Mouse (Mus musculus): ENCODE data around the gene 2210011C24Rik. TPM values are rescaled to one million over a fixed set of nuclear protein-coding genes. Genes with fewer than 3 reads are reported as not detected.
A peak's percentile ranks its signal among the peaks of the same experiment; 100 is the strongest.

2210011C24Rik gene
- polyA plus RNA-seq, 1 experiment: 7.8 TPM

DNA sequence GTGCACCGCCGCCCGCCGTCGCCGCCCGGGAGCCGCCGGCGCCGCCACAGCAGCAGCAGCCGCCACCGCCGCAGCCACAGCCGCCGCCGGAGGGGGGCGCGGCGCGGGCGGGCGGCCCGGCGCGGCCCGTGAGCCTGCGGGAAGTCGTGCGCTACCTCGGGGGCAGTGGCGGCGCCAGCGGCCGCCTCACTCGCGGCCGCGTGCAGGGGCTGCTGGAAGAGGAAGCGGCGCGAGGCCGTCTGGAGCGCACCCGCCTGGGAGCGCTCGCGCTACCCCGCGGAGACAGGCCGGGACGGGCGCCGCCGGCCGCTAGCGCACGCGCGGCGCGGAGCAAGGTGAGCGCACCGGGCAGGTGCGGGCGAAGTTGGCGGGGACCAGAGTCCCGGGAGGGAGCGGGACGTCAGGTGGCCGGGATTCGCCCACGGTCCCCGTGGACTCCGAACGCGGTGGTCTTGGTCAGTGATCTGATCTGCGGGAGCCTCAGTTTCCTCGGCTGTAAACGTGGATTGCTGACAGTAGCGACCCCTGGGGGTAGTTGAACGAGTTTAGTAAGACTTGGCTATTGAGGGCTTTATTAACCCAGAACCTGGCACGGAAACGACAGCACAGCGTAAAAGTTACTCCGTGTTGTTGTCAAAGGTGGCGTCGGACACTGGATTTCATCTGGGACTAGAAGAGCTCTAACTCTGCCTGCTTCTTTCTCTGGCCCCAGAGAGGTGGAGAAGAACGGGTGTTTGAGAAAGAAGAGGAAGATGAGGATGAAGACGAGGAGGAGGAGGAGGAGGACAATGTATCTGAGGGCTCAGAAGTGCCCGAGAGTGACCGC is 13.5 kb downstream of the 2210011C24Rik start:
- Histone ChIP-seq H3K4me3 (replicated peaks; ENCODE audit: insufficient read depth, low read depth, low read length) (peak overlapping the region; percentile 60), H3K27me3 (ENCODE audit: control insufficient read depth, insufficient read depth, low read length) (no peaks in the 10 kb centered on the region), H3K27ac (ENCODE audit: insufficient read depth, low read length) (no peak overlapping the region), H3K4me1 (ENCODE audit: control insufficient read depth, insufficient read depth, low read length) (peaks cover 9% of the 10 kb centered on the region)
- DNase-seq: peak; percentile 58 to 61
- TF ChIP-seq POLR2A (IDR thresholded peaks at IDR 0.05; ENCODE audit: borderline replicate concordance, insufficient read depth, low read length) (0 out of 2 replicates have a peak, but pooled peaks have one; percentile 19), CTCF (IDR thresholded peaks at IDR 0.05; ENCODE audit: borderline replicate concordance, insufficient read depth, low read depth, low read length) (peak; percentile 32; the same call in 1 of the 2 replicates)
- 10% methylated on average over 92 of the region's 92 CpGs for WGBS

DNA sequence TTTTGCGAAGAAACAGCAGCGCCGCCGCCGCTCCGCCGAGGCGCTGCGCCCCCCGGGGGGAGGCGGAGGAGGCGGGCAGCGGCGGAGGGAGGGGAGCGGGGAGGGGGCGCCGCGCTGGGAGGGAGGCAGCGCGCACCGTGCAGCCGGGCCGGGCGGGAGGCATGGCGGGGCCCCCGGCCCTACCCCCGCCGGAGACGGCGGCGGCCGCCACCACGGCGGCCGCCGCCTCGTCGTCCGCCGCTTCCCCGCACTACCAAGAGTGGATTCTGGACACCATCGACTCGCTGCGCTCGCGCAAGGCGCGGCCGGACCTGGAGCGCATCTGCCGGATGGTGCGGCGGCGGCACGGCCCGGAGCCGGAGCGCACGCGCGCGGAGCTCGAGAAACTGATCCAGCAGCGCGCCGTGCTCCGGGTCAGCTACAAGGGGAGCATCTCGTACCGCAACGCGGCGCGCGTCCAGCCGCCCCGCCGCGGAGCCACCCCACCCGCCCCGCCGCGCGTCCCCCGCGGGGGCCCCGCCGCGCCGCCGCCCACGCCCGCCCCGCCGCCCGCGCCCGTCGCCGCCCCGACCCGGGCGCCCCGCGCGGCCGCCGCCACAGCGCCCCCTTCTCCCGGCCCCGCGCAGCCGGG is 14.3 kb downstream of the 2210011C24Rik start, which contains the start of gene Samd1:
Gene Samd1, plus strand, starts transcription at position 162 of the 631 bp plus-strand sequence.
- no peak for TF ChIP-seq CTCF (IDR thresholded peaks at IDR 0.05; ENCODE audit: borderline replicate concordance, insufficient read depth, low read depth, low read length)
- TF ChIP-seq POLR2A (IDR thresholded peaks at IDR 0.05; ENCODE audit: borderline replicate concordance, insufficient read depth, low read length): no peak
- peaks cover 6% of the 10 kb centered on the region; the same call in 1 of the 2 replicates for H3K4me1 ChIP-seq (ENCODE audit: control insufficient read depth, insufficient read depth, low read length)
- peak; percentile 64 to 71 for DNase-seq
- WGBS: 8% methylated on average over 80 of the region's 112 CpGs
- peak within 1 kb of the TSS; percentile 84 for H3K4me3 ChIP-seq (replicated peaks; ENCODE audit: insufficient read depth, low read depth, low read length)
- H3K27me3 ChIP-seq (ENCODE audit: control insufficient read depth, insufficient read depth, low read length): no peaks in the 10 kb centered on the region
- H3K27ac ChIP-seq (ENCODE audit: insufficient read depth, low read length): peak within 1 kb of the TSS; percentile 68; the same call in 1 of the 2 replicates

DNA sequence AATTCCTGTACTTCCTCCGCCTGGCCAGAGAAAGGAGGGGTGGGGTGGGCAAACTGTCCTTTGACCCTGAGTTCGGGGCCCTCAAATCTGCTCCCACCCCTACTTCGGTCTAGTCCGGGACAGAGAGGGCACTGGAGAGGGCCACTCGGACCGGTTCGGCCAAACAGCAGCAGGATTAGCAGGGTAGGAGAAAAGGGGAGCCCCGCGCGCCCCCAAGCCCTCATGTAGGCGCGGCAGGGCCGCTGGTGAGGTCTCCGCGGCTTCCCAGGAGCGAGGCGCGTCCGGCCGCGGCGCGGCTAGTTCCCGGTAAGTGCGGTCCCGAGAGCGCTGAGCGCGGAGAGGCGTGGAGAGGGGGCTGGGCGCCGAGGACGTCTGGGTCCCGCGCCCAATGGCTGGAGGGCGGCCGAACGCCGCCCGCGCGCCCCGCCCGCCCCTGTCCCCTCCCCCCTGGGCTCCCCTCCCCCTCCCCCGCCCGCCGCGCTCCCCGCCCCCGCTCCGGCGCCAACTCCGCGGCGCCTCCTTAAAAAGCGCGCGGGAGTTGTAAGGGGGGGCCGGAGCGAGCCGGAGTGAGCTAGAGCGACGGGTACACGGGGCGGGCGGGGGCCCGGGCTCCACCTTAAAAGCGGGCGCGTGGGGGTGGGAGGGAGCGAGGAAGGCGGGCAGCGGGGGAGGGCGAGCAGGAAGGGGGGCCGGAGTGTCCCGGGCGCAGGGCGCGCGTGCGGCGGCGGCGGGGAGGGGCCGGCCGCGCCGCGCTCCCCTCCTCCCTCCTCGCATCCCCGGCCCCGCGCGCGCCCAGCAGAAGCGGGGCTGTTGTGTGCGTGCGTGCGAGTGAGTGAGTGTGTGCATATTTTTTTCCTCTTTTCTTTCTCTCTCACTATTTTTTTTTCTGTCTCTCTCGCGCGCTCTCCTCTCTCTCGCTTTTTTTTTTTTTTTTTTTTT is 15.1 kb downstream of the 2210011C24Rik start:
- H3K27ac ChIP-seq (ENCODE audit: insufficient read depth, low read length): peak overlapping the region; percentile 26; the same call in 1 of the 2 replicates
- H3K27me3 ChIP-seq (ENCODE audit: control insufficient read depth, insufficient read depth, low read length): no peaks in the 10 kb centered on the region
- TF ChIP-seq POLR2A (IDR thresholded peaks at IDR 0.05; ENCODE audit: borderline replicate concordance, insufficient read depth, low read length) (peak; percentile 45; the same call in 1 of the 2 replicates), CTCF (IDR thresholded peaks at IDR 0.05; ENCODE audit: borderline replicate concordance, insufficient read depth, low read depth, low read length) (no peak)
- peak overlapping the region; percentile 84 for H3K4me3 ChIP-seq (replicated peaks; ENCODE audit: insufficient read depth, low read depth, low read length)
- DNase-seq: peak; percentile 80 to 85
- peaks cover 6% of the 10 kb centered on the region; the same call in 1 of the 2 replicates for H3K4me1 ChIP-seq (ENCODE audit: control insufficient read depth, insufficient read depth, low read length)
- 2% methylated on average over 86 of the region's 103 CpGs for WGBS

DNA sequence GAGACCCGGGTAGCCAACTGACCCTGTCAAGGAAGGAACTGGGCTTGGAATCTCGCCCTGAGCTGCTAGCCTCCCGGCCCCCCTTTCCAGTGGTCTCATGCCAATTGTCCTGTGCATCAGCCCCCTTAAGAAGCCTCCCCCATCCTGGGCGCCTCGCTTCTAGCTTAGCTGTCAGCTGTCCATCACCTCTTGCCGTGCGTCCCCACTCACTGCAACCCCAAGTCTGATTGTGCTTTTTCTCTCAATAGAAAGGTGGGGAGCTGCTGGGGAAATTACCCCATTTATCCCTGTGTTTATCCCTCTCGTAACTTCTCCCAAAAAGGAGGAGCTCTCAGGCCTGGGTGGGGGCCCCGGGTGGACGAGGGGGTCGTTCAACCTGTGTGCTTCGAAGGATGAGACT is 16.0 kb downstream of the 2210011C24Rik start:
- 27% methylated on average over 12 of the region's 12 CpGs for WGBS
- TF ChIP-seq POLR2A (IDR thresholded peaks at IDR 0.05; ENCODE audit: borderline replicate concordance, insufficient read depth, low read length): no peak
- no peak for TF ChIP-seq CTCF (IDR thresholded peaks at IDR 0.05; ENCODE audit: borderline replicate concordance, insufficient read depth, low read depth, low read length)

DNA sequence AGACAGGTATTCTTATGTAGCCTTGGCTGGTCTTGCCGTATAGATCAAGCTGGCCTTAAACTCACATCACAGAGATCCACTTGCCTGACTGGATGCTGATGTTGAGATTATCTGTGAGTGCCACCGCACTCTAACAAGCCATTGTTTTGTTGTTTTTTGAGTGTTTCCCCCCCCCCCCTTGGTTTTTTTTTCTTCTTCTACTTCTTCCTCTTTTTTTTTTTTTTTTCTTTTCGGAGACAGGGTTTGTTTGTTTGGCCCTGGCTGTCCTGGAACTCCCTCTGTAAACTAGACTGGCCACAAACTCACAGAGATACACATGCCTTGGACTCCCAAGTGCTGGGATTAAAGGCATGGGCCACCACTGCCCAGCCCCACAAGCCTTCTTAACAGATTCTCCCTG is 17.9 kb downstream of the 2210011C24Rik start:
- Histone ChIP-seq H3K27me3 (ENCODE audit: control insufficient read depth, insufficient read depth, low read length) (no peaks in the 10 kb centered on the region), H3K27ac (ENCODE audit: insufficient read depth, low read length) (no peak overlapping the region), H3K4me1 (ENCODE audit: control insufficient read depth, insufficient read depth, low read length) (peaks cover 3% of the 10 kb centered on the region; the same call in 1 of the 2 replicates), H3K4me3 (replicated peaks; ENCODE audit: insufficient read depth, low read depth, low read length) (no peak overlapping the region)
- DNase-seq: no peak
- 87% methylated on average over 3 of the region's 3 CpGs for WGBS
- TF ChIP-seq CTCF (IDR thresholded peaks at IDR 0.05; ENCODE audit: borderline replicate concordance, insufficient read depth, low read depth, low read length): no peak
- TF ChIP-seq POLR2A (IDR thresholded peaks at IDR 0.05; ENCODE audit: borderline replicate concordance, insufficient read depth, low read length): no peak

More for the DNA sequence above, 16.0 kb downstream of the 2210011C24Rik start:
- H3K27ac ChIP-seq (ENCODE audit: insufficient read depth, low read length): no peak overlapping the region
- no peaks in the 10 kb centered on the region for H3K27me3 ChIP-seq (ENCODE audit: control insufficient read depth, insufficient read depth, low read length)
- peak; percentile 34 to 45 for DNase-seq
- peaks cover 6% of the 10 kb centered on the region; the same call in 1 of the 2 replicates for H3K4me1 ChIP-seq (ENCODE audit: control insufficient read depth, insufficient read depth, low read length)
- no peak overlapping the region for H3K4me3 ChIP-seq (replicated peaks; ENCODE audit: insufficient read depth, low read depth, low read length)

DNA sequence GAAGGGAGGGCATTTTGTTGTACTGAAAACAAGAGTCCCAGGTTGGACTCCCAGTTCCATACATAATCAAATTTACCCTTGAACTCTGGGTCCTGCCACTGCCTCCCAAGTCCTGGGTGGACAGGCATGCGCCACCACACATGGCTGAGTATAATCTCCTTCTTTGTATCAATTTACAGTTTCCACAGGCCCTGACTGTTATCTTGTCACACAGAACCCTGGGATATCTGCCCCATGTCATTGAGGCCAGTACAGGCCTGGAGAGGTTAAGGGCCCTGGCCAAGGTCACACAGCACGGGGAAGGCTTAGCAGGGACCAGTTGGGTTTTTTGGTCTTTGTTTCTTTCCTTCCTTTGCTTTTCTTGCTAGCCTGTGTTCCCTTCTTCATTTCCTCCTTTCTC is 19.5 kb downstream of the 2210011C24Rik start:
- Histone ChIP-seq H3K27me3 (ENCODE audit: control insufficient read depth, insufficient read depth, low read length) (no peaks in the 10 kb centered on the region), H3K4me1 (ENCODE audit: control insufficient read depth, insufficient read depth, low read length) (no peaks in the 10 kb centered on the region), H3K4me3 (replicated peaks; ENCODE audit: insufficient read depth, low read depth, low read length) (no peak overlapping the region), H3K27ac (ENCODE audit: insufficient read depth, low read length) (no peak overlapping the region)
- 92% methylated on average over 2 of the region's 2 CpGs for WGBS
- TF ChIP-seq POLR2A (IDR thresholded peaks at IDR 0.05; ENCODE audit: borderline replicate concordance, insufficient read depth, low read length) (no peak), CTCF (IDR thresholded peaks at IDR 0.05; ENCODE audit: borderline replicate concordance, insufficient read depth, low read depth, low read length) (no peak)
- no peak for DNase-seq

DNA sequence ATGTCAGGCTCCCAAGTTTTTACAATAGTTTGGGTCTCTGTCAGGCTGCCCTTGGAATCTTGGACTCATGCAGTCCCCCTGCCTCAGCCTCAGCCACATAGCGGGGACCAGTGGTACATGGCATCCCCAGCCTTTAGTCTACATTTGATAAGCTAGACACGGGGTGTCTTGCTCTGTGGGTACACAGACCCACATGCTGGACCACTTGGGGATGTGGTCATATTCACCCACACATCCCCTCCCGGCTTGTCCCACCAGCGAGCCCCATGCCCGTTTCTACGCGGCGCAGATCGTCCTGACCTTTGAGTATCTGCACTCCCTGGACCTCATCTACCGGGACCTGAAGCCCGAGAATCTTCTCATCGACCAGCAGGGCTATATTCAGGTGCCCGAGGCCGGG is 21.8 kb downstream of the 2210011C24Rik start:
- Histone ChIP-seq H3K4me3 (replicated peaks; ENCODE audit: insufficient read depth, low read depth, low read length) (no peak overlapping the region), H3K27ac (ENCODE audit: insufficient read depth, low read length) (no peak overlapping the region), H3K4me1 (ENCODE audit: control insufficient read depth, insufficient read depth, low read length) (no peaks in the 10 kb centered on the region), H3K27me3 (ENCODE audit: control insufficient read depth, insufficient read depth, low read length) (no peaks in the 10 kb centered on the region)
- WGBS: 92% methylated on average over 14 of the region's 14 CpGs
- TF ChIP-seq CTCF (IDR thresholded peaks at IDR 0.05; ENCODE audit: borderline replicate concordance, insufficient read depth, low read depth, low read length) (no peak), POLR2A (IDR thresholded peaks at IDR 0.05; ENCODE audit: borderline replicate concordance, insufficient read depth, low read length) (no peak)
- DNase-seq: no peak
